Mouse (Mus musculus): ENCODE results near the gene Irs2. TPM values are rescaled to one million over a fixed set of nuclear protein-coding genes. Genes with fewer than 3 reads are reported as not detected.

Gene Irs2
- total RNA-seq, 2 experiments from 2014 or later, result 6.5 to 12.7 TPM

DNA sequence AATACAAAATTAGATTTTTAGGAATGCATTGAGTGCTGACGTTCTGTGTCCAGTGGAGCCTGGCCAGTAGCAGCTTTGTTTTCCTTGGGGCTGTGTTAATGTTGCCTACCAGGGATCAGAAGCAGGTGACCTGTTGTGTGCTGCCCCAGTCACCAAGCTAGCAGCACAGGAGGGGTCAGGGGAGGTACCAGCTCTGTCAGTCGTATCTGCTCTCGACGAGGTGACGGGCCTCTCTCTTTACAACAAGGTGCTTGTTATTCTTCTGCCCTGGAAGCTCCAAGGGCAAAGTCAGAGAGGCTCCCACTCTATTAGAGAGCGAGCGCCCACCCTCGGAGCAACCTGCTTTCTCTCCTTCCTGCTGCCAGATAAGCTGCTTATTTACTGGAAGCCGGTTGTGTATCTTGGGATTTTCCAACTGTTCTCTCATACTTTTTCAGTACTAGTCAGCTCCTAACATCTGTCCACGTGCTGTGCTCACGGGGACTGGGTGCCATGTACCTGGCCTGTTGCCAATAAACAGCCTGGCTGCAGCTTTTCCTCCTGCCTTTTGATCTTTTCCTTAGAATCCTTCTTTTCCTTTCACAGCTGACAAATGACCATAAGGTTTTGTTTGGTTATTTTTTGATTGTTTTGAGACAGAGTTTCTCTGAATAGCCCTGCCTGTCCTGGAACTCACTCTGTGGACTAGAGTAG, 2.8 kb upstream of the Irs2 start:
- no peak for ATAC-seq (replicated peaks; ENCODE audit: low FRiP score, low TSS enrichment, poor library complexity, severe bottlenecking)

DNA sequence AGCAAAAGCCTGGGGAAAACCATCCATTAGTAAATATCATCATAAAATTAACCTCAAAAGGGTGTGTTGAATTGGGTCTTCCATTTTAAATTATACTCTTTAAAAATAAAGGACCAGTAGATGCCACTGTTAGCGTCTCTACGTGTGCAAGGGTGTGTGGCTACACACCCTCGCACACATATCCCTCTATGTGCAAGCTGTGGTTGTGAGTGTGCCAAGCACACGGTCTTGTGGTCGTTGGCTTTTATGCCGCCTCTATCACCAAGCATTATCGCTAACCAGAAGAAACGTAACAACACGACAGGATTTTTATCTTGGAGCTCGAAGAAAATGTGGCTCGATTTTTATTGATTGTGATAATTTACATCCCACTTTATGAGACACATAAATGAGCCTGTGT, 2.1 kb upstream of the Irs2 start:
- no peak for ATAC-seq (replicated peaks; ENCODE audit: low FRiP score, low TSS enrichment, poor library complexity, severe bottlenecking)

DNA sequence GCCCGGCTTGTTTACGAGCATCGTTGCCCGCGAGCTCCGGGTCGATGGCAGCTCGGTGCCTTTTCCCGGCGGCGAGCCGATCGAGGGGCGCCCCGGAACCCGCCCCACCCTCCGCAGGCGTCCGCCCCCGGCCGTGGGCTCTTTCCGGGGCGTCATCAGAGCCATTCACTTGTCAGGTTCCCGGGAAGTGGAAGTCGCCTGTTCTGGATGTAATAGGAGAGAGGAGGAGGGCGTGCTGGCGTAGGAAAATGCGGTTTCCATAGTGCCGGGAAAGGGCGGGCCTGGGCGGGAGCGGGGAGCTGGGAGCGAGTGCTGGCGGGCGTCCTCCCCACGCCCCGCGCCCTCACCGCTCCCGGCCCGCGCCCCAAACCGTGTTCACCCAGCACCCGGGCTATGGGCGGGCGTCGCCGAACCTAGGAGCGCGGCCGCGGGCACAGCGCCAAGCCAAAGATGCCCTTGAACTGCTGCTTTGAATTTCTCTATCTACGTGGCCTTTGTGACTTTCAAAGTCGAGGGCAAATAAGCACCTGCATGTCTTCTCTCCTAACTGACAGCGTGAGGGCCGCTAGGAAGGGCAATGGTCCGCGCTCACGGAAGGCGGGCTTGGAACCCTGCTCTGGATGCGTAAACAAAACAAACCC, 1.3 kb upstream of the Irs2 start:
- peak; percentile 24; the same call in 1 of the 2 replicates for ATAC-seq (replicated peaks; ENCODE audit: low FRiP score, low TSS enrichment, poor library complexity, severe bottlenecking)

DNA sequence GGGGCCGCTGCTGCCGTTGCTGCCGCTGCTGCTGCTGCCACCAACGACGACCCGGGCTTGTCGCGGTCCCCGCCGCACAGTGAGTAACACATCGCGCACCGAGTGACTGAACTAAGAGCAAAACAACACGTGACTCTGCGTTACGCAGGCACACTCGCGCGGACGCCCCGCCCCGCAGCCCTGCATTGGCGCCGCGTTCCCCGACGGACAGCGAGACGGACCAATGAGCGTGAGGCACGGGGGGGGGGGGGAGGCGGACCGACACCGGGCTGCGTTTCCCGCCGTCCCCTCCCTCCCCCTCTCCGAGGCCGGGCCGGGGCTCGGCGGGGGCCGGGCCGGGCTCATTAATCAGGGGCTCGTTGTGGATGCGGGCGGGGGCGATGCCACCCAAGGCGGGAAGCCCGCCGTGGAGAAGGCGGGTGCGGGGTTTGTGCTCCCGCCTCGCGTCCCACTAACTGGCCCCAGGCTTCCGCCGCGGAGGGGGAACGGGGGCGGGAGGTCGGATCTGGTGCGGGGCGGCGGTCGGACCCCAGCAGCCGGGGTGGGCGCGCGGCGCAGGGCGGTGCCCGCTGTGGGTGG, 673 bp upstream of the Irs2 start:
- ATAC-seq (replicated peaks; ENCODE audit: low FRiP score, low TSS enrichment, poor library complexity, severe bottlenecking), result peak; percentile 91

DNA sequence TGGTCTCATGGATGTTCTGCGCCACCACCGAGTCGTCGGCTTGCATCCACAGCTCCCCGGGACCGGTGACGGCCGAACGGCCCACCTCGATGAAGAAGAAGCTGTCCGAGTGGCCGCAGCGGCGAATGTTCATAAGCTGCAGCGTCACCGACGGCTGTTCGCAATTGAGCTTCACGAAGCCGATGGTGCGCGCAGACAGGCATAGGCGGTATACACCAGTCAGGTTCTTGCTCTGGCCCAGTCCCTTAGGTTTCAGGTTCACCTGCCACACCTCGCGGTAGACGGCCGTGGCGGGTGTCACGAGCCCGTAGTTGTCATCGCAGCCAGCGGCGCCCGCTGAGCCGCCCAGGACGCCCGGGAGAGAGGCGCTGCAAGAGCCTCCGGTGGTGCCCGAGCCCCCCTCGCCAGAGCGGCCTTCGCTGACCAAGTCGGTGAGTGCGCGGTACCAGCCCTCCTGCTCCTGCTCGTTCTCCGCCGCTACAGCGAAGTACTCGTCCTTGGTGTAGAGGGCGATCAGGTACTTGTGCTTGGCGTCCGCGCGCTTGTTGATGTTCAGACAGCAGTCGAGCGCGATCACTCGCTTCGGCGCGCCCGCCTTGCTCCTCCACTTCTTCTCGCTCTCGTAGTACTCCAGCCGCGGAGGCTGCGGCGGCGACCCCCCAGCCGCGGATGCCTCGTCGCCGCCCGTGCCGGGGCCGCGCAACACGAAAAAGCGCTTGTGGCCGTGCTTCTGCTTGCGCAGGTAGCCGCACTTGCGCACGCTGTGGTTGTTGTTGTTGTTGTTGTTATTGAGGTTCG, 478 bp downstream of the Irs2 start:
- ATAC-seq (replicated peaks; ENCODE audit: low FRiP score, low TSS enrichment, poor library complexity, severe bottlenecking), result no peak

DNA sequence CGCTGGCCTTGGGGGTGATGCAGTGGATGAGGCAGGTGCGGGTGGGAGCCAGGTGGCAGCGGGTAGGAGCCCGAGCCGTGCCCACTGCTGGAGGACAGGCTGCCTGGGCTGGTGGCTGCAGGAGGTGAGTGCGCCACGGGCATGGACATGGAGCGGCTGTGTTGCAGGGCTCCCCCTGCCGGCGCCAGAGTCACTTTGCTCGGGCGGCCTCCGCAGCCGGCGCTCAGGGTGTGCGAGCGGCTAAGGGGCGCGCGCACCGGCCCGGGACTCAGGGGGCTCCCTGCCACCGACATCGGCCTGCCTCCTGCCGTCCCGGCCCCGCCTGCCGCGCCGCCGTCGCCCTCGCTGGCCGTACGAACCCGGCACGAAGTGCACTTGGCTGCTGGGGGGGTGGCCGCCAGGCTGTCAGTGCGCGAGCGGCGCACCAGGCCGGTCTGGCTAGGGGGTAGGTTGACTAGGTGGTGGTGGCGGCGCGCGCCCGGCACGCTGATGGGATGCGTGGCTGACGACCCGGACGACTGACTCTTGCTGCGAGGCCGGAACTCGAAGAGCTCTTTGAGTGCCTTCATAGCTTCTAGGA, 1.2 kb downstream of the Irs2 start:
- peak; percentile 50 for ATAC-seq (replicated peaks; ENCODE audit: low FRiP score, low TSS enrichment, poor library complexity, severe bottlenecking)

DNA sequence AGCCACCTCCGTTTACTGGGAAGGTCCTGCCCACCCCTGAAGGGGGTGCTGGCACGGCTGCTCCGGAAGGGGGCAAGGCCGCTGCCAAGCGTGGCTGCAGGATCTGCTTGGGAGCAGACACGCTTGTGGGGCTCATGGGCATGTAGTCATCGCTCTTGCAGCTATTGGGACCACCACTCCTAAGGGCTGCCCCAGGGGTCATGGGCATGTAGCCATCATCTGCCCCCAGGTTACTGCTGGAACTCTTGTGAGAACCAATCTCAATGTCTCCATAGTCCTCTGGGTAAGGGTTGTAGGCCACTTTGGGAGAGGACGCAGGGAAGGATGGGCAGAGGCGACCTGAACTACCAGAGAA, 2.0 kb downstream of the Irs2 start:
- no peak for ATAC-seq (replicated peaks; ENCODE audit: low FRiP score, low TSS enrichment, poor library complexity, severe bottlenecking)

DNA sequence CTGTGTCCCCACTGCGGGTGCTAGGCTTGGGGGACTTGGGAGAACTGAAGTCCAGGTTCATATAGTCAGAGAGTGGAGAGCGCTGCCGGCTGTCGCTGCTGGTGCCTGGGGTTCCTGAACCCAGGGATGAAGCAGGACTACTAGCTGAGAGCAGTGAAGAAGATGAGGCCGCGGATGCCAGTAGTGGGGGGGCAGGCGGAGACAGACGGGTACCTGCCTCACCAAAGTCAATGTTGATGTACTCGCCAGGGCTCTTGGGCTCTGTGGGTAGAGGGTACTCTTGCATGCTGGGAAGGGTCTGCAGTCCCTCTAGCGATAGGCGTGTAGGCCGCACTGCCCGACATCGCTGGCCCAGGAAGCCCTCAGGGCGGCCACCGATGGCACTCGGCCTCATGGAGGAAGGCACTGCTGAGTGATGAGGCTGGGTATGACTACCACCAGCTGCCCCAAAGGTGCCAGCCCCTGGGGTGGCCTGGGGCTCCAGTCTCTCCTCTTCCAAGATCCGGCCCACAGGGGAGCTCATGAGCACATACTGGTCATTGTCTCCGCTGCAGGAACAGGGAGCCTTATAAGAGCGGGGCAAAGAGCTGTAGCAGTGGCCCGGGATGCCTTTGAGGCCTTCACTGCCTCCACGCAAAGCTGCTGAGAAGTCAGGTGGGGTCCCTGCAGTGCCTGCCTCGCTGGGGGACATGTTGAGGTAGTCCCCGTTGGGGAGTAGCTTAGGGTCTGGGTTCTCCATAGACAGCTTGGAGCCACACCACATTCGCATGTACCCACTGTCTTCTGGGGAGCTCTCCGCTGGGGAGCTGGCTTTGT, 2.6 kb downstream of the Irs2 start:
- no peak for ATAC-seq (replicated peaks; ENCODE audit: low FRiP score, low TSS enrichment, poor library complexity, severe bottlenecking)

DNA sequence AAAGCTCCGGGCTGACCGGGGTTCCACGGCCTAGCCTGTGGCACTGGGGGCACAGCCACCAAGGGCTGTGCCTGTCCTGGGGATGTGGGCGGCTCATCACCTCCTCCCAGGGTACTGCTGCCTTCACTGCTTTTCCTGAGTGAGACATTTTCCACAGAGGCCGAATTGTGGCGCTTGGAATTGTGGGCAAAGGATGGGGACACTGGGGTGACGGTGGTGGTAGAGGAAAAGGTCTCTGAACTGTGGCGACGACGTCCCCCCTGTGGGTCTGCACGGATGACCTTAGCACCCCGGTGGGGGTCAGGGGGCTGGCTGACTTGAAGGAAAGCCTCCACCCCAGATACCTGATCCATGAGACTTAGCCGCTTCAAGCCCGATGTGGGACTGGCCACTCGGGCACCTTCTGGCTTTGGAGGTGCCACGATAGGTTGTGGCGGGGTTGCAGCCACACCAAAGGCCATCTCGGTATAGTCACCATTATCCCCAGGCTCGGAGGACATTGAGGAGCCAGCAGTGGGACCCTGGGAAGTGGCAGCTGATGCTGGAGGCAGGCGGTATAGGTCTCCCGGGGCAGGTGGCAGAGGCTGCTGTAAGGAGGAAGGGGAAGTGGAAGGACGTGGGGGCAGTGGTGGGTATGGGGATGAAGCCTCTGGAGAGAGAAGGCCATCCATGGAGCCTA, 3.3 kb downstream of the Irs2 start:
- no peak for ATAC-seq (replicated peaks; ENCODE audit: low FRiP score, low TSS enrichment, poor library complexity, severe bottlenecking)

DNA sequence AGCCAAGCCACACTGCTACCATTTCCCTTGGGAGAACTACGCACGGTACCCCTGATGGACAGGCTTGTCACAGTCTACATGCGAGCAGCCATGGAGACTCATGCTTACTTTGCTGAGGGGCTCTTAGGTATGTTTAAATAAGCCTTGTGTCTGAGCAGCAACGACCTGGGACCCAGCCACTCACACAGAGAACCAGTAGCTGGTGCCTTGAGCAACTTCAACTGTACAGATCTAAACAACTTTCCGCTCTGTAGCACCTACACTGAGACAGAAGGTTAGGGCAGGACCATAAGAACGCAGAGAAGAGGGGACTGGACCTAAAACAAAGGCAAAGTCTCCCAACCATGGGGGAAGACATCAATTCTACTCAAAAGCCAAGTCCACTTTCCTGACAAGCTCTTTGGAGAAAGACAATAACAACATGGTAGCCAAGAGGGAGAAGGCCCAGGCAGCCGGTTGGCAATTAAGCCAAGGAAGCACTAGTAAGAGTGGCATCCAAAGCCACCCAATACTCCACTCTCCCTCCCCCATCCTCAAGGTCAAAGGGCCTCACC, 4.3 kb downstream of the Irs2 start:
- ATAC-seq (replicated peaks; ENCODE audit: low FRiP score, low TSS enrichment, poor library complexity, severe bottlenecking), result no peak

DNA sequence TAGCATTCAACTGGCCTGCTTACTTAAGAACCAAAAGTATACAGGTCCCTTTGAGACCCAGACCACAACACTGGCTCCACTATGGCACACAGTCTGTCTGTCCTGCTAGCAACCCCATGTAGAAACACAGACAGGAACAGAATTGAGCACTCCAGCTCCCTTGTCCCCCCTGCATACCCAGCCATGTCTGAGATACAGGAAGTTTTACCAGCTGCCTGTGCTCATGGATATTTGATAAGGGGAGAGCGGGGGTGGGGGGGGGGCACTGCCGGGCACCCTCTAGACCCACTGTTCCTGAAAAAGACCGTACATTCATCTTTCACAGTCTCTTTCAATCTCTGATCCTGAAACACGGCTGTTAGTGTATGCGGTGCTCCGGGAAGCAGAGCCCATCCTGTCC, 5.0 kb downstream of the Irs2 start:
- ATAC-seq (replicated peaks; ENCODE audit: low FRiP score, low TSS enrichment, poor library complexity, severe bottlenecking), result no peak

DNA sequence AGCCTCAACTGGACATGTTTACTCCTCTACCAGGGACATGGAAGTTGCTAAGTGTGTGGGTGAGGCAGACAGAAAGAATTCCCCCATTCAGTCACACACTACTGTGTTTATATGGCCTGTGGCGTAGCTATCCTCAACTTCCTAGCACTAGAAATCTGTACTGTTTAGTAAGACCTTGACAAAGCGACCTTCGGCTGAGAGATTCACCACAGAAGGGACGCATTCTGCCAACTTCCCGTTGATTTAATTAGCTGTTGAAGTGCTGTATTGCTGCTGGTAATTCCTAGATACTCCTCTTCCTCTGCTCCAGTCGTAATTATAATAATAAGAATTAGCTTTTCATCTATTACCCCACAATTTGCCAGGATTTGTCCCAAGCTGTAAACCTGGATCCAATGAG, 5.4 kb downstream of the Irs2 start:
- ATAC-seq (replicated peaks; ENCODE audit: low FRiP score, low TSS enrichment, poor library complexity, severe bottlenecking), result no peak

DNA sequence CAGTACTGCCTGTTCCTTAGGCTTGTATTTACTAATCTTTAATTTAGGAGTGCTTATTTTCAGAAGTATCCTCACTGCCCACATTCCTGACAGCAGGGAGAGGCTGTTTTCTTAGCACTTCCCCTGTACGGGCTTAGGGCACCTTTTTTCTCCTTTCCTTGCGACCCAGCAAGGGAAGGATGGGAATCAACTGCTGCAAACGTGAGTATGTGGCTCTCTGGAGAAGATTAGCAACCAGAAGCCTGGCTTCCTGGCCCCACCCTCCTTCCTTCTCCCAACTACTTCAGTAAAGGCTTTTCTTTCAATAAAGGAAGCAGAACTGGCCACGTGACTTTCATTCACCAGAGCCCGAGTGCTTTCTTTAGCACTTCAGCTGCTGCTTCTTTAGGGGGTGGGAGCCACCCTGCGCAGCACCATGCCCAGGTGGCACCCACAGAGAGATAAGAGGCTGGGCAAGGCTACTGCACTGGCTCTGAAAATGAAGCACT, 7.2 kb downstream of the Irs2 start:
- peak; percentile 80 for ATAC-seq (replicated peaks; ENCODE audit: low FRiP score, low TSS enrichment, poor library complexity, severe bottlenecking)

DNA sequence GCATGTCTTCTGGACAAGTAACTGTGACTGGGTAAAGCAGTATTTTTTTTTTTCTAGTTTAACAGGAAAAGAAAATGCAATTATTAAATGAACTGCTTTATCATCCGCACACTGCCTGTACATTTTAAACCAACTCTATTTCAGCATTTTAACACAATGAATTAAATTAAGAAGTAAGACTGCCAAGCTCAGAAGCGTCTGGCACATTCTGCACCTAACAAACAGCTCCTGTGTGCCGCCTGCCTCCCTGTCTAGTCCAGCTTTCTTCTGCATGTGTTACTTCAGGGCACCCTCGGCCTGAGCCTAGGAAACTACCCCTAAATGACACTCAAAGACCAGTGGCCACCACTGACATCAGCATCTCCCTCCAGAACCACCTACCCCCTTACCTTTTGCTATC, 8.7 kb downstream of the Irs2 start:
- no peak for ATAC-seq (replicated peaks; ENCODE audit: low FRiP score, low TSS enrichment, poor library complexity, severe bottlenecking)

DNA sequence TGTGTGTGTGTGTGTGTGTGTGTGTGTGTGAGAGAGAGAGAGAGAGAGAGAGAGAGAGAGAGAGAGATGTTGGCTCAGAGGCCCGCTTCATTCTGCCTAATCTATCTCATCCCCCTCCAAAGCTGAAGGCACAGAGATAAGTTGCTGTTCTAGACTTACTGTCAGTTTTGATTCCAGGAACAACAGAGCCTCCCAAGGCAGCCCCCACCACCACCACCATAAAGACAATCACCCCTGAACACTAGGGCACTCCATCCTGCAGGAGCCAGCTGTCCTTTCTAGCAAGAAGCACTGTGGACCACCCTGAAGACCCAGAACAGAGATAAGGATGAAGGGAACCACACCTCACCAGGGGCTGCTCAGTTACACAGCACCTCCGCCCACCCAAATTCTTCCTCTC, 12.0 kb downstream of the Irs2 start:
- peak; percentile 48 for ATAC-seq (replicated peaks; ENCODE audit: low FRiP score, low TSS enrichment, poor library complexity, severe bottlenecking)

DNA sequence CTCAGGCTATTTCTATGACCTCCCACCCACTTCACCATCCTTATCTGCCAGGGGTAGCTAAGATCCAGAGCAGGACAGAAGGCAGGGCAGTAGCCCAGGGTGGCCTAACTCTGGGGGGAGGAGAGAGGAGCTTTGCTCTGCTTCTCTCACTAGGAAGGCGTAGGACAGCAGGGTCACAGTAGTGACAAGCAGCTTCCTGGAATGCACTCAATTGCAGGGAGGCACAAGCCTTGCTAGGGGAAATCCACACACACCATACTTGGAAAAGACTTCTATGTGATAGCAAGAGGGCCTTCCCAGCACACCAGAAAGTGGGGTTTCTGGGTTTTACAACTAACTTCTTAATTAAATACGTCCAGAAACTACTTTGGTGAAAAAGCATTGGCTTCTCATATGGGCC, 12.5 kb downstream of the Irs2 start:
- no peak; the same call in 1 of the 2 replicates for ATAC-seq (replicated peaks; ENCODE audit: low FRiP score, low TSS enrichment, poor library complexity, severe bottlenecking)

DNA sequence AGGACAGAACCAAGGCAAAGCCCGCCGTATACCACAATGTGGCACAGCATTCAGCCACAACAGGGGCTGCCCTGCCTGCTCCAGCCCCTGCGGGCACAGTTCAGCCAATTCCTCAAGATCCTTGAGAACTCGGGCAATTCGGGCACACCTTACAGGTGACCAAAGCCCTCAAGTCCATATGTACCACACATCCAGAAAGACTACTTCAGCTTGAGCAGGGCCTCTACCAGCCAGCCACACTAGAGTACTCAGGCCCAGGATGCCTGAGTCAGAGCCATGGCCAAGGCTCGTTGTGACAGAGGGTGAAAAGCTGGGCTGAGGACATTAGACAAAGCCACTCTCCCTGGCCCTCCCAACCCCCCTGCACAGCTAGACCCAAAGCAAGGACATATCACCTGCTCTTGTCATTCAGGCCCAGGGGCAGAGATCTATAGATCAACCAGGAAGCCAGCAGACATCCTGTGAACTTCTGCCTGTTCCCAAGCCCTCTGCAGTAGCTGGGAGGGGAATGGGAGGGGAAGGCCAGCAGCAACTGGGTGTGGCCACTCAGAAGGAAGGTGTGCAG, 13.8 kb downstream of the Irs2 start:
- ATAC-seq (replicated peaks; ENCODE audit: low FRiP score, low TSS enrichment, poor library complexity, severe bottlenecking), result no peak

All from megakaryocyte-erythroid progenitor cell, adult 5-6 weeks (primary cell).